Mouse (Mus musculus): Measurements from ENCODE around the gene Senp7.

GRCm38 (mm10) chr16:56056944-56057590 lies 8.9 kb downstream of the Senp7 start:
- TF ChIP-seq ZNF384 (IDR thresholded peaks at IDR 0.05; ENCODE audit: low read depth, low read length): no peak
- TF ChIP-seq CHD2 (IDR thresholded peaks at IDR 0.05; ENCODE audit: low read depth, low read length): no peak
- no peak for TF ChIP-seq MAFK (IDR thresholded peaks at IDR 0.05; ENCODE audit: insufficient read depth, low read depth, low read length)
- no peak for TF ChIP-seq ZC3H11A (IDR thresholded peaks at IDR 0.05; ENCODE audit: borderline replicate concordance, low read depth, low read length)
- no peak for TF ChIP-seq HCFC1 (IDR thresholded peaks at IDR 0.05; ENCODE audit: borderline replicate concordance, insufficient read depth, low read length)
